Mouse (Mus musculus) embryo, embryonic 10.5 days (tissue): ENCODE measurements around the gene Kdm5d.

ENCODE experiments used
- DNase-seq: peaks from one replicate; pipeline ENCODE4 v3.0.0-alpha.2; 2015; ENCODE audit warnings: low spot score

Kdm5d gene

DNA sequence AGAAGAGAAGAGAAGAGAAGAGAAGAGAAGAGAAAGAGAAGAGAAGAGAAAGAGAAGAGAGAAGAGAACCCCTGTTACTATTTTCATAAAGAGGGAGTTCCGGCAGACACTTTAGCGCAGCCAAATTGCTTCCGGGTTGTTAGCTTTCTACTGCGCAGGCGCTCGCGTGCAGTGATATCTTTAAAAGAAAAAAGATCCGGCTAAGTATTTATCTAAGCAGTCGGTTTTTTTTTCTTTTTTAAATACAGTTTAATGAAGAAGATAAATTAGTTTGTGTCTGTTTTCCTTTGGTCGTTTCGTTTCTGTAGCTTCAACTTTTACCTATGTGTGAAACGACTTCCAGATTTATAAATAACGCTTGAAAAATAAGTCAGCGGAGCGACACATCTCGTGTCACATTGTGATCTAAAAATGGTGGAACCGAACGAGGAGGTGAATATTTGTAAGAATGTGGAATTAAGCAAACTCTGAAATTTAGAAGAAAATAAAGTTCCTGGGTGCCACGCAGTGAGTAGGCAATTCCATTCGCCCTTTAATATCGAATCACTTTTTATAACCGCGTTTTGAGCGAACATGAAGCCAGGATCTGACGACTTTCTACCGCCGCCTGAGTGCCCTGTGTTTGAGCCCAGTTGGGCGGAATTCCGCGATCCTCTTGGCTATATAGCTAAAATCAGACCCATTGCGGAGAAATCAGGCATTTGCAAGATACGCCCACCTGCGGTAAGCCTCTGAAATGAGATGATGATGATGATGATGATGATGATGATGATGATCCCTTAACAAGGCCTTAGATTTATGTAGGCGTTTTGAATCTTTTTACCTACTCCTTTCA lies at the start of gene Kdm5d:
TSS of gene Kdm5d (plus strand) at position 396 of the 835 bp plus-strand sequence.
- peak; percentile 51 for DNase-seq

DNA sequence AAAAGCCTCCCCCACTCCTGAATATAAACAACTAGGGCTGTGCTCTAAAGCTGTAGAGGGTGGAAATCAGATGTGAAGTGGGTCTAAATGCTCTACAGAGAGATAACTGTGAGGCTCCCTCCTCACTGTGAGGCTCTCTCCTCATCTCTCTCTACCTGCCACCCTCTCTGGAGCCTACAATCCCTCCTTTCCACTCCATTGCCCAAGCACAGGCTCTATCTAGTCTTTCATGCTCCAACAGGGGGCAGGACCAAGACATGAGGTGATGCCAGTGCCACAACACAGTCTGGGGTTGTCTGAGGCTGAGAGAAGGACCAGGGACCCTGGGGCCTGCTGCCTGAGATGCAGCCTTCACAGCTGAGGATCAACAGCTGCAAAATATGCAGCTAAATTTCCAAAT lies 25.2 kb upstream of the Kdm5d start:
- DNase-seq: no peak

- DNase-seq: peak; percentile 35
These were observed 24.6 kb upstream of the Kdm5d start for GRCm38 (mm10) chrY:872855-873549.
